Mouse (Mus musculus): ENCODE results near the gene Hmga2. TPM values are rescaled to one million over a fixed set of nuclear protein-coding genes. Genes with fewer than 3 reads are reported as not detected.

Gene Hmga2
- total RNA-seq, 1 experiment from 2014 or later = 6.5 TPM

- DNase-seq = no peak
These were observed 52.3 kb downstream of the Hmga2 start for GRCm38 (mm10) chr10:120424015-120424414.

DNA sequence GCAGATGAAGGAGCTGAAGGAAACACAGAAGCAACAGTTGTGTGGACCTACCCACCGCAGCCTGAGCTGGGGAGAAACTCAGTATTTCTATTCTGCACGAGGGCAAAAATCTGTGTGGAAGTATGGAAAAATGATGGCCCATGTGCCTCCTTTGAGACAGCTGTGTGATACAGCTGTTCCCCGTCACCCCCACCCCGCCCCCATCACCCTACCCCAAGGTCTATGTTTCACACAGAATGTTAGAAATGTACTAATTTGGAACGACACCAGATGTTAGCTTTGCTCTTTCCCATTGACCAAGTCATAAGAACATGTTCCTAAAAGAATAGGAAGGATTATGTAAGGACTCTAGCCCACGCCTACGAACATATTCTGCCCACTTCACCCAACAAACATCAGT is 53.0 kb downstream of the Hmga2 start:
- no peak for DNase-seq

DNA sequence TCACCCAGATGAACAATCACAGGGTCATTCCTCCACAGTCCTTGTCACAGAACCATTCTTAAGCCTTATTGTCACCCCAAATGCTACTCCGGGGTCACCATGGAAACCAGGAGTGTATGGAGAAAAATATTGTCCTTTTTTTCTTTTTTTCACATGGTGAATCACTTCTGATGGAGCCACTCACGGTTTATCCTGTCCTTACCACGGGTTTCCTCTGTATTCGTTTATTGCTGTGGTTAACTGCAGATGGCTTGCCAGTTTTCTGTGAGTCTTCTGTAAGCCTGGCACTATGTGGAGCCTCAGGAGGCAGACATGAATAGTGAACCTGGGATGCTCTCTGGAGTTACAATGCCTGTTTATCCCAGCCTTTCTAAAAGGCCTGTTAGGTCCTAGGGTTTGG is 53.4 kb downstream of the Hmga2 start:
- DNase-seq = peak; percentile 11

DNA sequence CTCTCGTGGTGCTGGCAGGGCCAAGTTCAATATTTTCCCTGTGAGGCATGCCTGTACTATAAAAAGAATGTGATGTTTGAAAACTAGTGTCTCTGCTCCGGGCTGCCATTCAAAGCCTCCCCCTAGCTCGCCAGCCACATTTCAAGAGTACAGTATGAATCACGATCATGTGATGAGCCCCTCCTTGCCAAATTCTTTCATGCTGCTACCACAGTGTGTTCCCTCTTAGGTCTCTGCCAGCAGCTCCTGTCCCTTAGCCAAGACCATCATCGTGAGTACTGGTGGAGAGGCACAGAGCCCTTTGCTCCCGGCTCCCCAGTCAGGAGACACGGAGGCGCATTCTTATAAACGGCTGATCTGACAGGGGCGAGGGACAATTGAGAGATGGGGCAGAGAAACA is 54.2 kb downstream of the Hmga2 start:
- peak; percentile 87 for DNase-seq

DNA sequence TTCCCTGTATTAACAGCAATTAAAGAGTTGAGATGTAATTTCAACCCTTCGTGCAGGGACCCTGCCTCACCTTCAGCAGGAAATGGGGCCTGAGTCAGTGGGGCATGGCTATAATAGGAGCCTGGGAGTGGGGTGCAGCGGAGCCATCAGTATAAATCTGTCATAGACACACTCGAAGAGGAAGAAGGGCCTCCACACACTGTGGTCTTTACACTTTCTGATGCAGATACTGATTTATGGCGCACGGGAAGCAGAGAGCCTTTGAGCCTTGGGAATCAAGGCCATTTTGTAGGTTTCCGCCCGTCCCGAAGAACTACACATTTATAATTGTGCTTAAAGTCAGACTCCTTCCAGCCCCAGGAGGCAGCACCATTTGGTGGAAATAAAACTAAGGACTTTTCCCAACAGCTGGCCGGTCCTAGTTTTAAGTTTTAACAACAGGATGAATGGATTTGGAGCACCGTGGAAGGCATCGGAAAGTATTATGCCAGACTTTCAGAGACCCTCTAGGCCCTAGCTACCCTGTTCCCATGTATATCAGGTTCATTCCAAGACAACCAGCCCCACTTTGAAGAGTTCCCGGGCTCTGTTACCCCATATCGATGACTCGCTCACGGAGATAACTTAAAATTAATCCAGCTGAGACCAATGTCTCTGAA is 55.2 kb downstream of the Hmga2 start:
- DNase-seq = peak; percentile 54

DNA sequence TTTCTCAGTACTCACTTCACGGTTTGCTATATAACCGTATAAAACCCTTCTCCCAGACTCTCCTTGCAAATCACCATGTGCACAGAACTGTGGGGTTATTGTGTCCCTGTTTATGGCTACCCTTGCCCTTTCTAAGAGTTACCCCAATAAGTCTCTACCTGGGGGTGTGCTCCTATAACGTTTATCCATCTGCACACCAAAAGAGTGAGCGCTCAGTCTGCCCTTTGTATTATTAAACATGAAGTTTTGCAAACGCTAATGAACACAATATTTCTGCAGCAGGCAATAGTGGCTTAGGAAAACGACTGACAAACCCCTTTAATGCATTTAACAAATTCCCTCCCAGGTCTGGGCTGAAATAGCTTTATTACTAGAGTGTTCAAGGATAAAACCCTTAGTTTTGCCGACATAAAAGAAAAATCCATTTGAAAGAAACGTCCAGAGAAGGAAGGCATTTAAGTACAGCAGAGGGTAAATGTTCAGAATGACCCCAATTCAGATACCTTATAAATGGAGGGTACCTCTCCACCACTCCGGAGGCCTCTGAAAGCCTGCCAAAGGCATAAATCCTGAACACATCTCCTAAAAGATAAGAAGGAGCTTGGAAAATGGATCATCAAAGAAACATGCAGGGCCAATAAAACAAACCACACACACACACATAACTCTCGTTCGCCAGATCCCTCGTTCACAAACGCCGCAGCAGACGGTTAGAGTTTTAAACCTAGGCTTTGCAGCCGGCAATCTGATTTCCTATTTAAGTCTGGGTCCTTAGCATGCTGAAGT is 57.3 kb downstream of the Hmga2 start:
- DNase-seq = peak; percentile 67

DNA sequence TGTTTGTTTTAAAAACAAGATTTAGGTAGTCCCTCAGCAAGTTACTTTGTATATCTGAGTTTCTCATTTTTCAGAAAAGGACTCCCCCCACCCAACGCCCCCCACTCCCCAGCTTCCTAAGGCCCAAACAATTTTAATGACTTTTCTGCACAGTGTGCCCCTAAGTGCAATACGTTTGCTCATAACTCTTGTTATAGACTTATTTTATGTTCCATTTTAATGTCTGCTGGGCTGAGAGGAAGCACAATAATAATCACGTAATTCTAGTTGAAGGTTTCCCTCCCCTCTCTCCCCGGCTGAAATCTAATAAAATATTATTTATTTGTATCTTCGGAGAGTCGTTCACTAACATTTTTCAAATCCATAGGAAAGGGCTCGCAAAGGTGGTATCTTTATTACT is 58.1 kb downstream of the Hmga2 start:
- DNase-seq = no peak

DNA sequence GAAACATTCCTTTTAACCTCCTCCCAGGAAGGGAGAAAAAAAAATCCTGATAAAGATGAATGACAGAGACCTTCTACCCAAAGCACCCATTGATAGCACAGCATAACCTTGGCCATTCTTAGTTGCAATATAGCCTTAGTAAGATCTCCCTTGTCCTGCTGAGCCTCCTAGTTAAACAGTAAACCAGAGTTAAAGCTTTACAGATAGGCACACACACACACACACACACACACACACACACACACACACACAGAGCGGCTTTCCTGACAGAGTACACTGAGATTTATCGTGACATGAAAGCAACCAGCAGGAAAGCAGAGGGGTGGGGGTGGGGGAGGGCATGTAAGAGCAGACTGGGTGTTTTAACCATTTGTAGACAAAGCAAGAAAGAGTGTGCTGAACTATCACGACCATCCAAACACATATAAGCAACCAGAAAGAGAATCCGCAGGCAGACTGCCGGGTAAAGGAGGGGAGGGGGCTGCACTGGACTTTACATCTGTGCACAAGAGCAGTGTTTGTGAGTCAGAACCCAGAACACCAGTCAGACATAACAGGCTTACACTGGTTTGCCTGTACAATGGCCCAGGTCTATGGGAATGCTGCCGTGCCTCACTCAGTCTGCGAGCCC is 58.7 kb downstream of the Hmga2 start:
- peak; percentile 38 for DNase-seq

- no peak for DNase-seq
These were observed 59.2 kb downstream of the Hmga2 start for GRCm38 (mm10) chr10:120417116-120417487.

- no peak for DNase-seq
These were observed 59.6 kb downstream of the Hmga2 start for GRCm38 (mm10) chr10:120416628-120417027.

GRCm38 (mm10) chr10:120412215-120412614 is 64.1 kb downstream of the Hmga2 start:
- no peak for DNase-seq

DNA sequence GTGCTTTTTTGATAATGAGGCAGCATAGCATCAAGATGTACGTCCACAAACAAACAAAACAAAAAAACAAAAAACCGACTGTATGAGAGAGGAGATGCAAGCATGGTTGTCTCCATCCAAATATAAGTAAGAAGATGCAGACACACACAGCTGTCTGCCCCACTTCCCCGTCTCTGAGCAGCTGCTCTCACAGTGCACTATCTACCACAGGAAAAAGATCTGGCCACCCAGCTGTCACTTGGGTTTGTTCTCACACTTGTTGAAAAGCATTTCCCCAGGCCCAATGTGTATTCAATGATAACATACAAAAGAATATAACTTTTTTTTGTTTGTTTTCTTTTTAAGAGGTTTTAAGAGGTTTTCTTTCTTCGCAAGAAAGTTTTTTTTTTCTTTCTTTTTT is 65.3 kb downstream of the Hmga2 start:
- DNase-seq = no peak

DNA sequence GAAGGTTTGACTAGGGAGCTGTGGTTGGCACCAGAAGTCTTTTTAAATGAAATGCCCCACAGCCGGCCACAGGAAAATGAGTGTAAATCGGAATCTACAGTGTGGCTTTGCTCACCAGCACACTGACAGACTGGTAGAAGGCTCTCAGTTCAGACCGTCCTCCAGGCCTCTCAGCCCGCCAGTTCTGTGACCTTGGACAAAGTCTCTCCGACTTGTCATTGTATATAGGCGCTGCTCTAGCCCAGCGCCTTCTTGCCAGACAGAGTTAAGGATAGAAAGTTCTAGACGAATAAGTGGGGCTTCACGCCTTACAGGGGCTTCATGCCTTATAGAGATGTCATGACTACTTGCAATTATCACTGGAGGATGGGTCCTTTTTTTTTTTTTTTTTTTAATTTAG is 67.1 kb downstream of the Hmga2 start:
- DNase-seq = peak; percentile 26

- DNase-seq = no peak
These were observed 69.0 kb downstream of the Hmga2 start for GRCm38 (mm10) chr10:120407230-120407629.

GRCm38 (mm10) chr10:120406038-120406437 is 70.2 kb downstream of the Hmga2 start:
- no peak for DNase-seq

DNA sequence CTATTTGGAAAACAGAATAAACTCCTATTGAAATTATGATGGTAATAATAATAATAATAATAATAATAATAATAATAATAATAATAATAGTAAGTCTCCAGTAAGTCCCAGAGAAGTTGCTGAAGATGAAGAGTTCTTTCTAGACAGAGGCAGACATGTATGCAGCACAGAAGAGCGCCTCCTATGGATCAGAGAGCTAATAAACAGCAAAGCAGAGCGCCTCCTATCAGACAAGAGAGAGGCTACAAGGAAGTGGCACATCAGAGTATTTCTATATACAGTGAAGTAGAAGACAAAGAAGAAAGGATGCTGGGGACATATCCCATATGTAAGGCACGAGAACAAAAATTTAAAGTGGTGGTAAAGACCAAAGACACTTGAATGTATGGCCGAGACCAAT is 70.9 kb downstream of the Hmga2 start:
- no peak for DNase-seq

DNA sequence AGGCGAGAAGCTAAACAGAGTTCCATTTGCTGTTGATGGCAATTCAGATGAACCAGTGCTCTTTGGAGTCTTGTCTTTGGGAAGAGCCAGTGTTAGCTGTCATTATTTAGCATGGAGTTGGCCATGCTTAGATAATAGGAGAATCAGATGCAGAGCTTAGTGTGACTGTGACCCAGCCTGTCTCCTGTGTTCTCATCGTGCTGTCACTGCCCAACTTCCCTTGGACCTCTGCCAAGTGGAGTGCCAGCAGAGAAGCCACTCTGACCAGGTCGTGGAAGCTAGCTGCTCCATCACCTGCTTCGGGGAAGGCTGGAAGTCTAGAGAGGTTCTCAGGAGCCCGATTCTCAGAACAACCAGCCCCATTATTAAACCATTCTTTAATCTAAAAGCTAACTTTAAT is 73.3 kb downstream of the Hmga2 start:
- DNase-seq = peak; percentile 73

- DNase-seq = no peak
These were observed 74.5 kb downstream of the Hmga2 start for GRCm38 (mm10) chr10:120401787-120402186.

GRCm38 (mm10) chr10:120399846-120400510 is 76.3 kb downstream of the Hmga2 start:
- no peak for DNase-seq

DNA sequence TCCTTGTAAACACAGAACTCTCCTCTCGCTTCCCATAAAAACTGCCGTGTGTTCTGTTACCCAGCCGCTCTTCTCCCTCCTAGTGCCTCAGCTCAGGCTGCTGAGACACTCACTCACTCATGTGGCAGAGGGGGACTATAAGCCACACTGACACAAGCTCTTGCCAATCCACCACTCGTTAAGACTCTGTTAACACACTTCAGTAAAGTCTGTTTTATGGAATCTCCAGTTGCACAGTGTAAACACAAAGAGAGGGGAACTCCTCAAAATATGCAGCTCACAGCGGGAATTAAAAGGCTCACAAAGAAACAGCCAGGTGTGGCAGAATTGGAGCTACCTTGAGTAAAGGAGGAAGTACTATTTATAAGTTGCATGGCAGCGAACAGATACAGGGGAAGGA is 77.5 kb downstream of the Hmga2 start:
- DNase-seq = no peak

DNA sequence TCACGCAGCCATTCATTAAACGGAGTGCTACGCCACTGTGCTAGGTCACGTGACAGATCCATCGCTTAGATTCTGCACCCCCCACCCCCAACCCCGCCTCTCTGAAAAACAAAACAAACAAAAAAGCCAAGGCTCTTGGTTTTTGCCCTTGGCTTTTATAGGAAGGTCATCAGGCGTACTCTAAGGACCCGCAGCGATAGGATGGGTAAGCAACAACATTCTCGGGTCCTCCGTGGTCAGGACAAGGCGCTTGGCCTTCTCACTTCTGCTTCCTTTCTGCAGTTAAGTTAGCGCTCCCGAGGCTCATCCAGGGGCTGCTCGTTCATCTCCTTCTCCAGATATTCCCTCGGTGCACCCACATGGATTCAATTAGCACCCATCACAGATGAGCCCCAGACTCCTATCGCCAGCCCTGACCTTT is 79.0 kb downstream of the Hmga2 start:
- peak; percentile 57 for DNase-seq

DNA sequence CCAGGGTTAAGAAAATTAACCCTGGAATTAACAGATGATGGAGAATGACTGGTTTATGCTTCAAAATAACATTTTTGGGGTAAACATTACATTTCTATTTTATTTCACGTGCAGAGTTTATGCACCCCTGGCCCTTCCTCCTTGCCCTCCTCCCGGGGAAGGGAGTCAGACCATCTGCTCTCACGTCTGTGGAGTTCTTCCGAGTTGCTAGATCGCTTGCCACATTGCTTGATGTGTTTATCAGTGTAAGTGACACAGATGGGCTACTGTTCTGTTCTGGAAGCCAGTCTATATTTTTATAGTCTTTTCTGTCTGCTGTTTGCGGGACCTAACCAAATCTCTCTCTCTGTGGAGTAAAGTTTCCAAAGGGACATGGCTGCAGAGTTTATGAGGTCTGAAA is 80.7 kb downstream of the Hmga2 start:
- DNase-seq = no peak

- DNase-seq = no peak
These were observed 81.5 kb downstream of the Hmga2 start for GRCm38 (mm10) chr10:120394740-120395139.
